Mouse (Mus musculus): ENCODE data around the gene Elmsan1. TPM values are rescaled to one million over a fixed set of nuclear protein-coding genes. Genes with fewer than 3 reads are reported as not detected.
A peak's percentile ranks its signal among the peaks of the same experiment; 100 is the strongest.

Gene Elmsan1
- total RNA-seq, 2 experiments from 2014 or later, result 19.2 to 24.9 TPM

DNA sequence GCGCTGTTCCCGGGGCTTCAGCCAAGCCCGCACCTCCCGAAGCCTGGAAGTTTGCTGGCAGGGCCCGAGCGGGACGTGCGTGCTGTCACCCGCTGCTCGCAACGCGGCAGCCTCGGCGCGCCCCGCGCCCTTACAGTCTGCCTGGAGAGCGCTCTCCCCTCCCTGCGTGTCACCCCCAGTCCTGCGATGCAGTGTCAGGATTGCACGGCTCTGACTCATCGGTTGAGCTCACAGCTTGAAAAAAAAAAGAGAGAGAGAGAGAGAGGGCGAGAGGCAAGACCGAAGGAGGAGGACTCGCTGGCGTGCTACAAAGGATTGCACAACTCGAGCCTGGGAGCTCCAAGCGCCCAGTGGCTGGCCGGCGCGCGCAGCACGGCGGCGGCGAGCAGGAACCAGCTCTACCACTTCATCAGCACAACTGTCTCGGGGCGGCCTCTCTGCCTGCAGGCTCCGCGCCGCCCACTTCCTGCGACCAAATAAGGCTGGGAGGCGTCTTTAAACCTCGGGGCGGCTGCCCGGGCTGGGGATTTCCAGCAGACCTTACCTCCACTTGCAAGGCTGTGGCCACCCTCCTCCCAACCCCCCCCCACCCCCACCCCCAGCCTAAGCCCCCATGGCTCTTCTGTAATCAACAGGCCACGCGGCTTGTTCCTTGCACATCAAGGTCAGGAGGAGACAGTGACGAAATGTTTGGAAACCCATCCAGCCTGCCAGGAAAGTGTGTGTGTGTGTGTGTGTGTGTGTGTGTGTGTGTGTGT lies 24.9 kb downstream of the Elmsan1 start:
- DNase-seq, result peak; percentile 94

DNA sequence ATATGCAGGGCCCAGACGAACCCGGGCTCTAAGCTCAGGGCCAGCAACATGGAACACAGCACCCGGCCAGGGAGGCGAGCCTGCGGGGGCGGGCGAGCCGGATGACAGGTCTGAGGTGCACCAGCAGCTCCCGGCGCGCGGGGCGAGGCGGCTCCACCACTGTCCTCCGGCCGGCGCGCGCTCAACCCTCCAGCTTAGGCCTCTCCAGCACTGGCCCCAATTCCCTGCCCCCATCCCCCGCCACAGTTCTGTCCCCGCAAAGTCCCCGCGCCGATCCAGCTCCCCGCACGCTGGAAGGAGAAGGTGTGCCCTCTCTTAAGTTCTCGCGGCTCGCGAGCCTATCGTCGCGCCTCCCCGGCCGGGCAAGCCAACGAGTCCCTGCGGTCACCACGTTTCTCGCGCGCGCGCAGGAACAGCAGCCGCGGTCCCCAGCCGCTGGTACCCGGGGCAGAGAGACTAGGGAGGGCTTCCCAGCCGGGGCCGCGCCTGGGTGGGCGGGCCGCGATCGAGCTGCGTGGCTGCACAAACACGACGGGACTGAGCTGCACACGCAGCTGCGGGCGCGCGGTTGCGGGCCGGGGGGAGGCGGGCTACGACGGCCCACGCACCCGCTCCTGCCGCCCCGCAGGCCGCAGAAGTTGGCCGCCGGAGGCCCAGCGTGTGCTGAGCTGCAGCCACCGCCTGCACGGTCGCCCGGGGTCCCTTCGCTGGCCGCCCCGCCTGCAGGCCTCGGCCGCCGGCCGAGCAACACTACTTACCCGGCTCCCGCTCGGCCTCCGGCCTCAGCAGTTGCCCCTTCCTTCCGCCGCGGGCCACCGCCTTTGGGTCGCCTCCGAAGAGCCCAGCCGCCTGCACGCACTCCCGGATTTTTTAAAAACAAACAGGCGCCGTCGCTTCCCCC lies 25.7 kb downstream of the Elmsan1 start:
- peak; percentile 82 for DNase-seq

DNA sequence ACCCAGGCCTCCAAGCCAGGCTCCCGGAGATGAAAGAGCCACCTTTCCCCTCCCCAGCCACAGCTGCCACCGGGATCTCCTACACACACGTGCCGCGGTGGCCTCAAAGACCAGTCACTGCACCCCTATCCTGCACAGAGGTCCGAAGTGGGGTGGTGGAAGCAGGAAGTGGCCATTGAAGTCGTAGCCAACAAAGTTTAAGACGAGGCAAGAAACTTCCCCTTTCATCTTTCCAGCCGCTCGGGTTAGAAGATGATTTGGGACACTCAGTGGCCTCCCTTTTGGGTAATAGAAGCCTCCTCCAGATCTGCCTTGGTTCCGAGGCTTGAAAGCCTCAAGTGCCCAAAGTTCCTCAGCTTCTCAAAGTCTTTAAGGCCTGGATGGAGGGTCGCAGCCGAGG lies 26.4 kb downstream of the Elmsan1 start:
- no peak for DNase-seq

DNA sequence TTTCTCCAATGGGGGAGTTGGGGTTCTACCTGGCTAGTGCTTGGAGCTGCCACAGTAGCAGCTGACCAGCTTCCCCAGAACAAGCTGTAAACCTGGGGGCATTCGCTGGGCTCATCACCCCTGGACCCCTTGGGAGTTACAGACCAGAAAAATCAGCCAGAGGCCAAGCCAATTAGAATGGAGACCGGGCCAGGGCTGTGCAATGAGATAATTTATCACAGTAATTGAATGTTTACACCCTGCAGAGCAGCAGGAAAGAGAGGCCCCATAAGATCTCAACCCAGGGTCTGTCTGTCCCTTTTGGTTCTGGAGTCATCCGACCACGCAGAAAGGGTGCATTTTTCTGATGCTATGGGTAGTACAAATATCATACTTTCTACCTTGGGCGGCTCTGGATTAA lies 26.9 kb downstream of the Elmsan1 start:
- DNase-seq, result no peak

DNA sequence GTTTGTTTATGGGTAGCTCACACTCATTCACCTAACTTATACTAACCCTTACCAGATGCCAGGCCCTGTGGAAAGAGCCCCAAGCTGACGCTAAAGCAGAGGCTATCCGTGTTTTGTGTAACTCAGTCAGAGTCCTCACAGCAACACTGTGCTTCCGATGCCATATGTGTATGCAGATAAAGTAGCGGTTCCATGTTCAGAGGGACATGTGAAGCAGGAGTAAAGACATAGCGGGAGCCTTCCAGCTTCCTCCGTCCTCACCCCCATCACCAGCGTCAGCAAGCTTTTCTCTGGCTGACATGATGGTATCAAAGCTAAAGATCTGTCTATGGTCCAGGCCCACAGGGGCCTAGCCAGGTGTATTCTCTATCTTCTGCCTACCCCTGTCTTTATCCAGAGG lies 27.5 kb downstream of the Elmsan1 start:
- DNase-seq, result no peak

DNA sequence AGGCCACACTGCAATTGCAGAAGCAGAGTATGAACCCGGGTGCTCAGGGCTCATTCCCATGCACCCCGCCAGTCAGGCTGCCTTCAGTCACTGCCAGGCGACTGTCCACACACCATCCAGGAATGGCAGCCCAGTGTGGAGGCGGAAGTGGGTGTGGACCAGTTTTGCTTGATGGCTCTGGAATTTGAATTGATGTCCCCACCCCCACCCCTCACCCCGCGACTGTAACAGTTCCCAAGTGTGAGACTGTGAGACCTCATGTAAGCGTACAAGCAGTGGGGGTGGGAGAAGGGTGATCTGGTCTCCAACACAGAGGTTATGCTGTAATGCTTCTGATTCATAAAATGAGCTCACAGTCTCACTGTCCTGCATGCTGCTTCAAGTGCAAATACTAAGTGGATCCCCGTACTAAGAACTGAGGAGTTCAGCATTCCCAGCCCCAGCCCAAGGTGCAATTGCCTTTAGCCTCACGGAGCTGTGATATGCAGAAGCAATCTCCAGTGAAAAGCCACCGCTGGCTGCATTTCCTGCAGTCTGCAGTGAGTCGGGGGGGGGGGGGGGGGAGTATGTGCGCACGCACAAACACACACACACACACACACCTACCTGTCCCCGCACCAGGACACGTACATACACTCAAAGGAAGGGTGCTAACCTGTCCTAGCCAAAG lies 28.4 kb downstream of the Elmsan1 start:
- DNase-seq, result no peak

DNA sequence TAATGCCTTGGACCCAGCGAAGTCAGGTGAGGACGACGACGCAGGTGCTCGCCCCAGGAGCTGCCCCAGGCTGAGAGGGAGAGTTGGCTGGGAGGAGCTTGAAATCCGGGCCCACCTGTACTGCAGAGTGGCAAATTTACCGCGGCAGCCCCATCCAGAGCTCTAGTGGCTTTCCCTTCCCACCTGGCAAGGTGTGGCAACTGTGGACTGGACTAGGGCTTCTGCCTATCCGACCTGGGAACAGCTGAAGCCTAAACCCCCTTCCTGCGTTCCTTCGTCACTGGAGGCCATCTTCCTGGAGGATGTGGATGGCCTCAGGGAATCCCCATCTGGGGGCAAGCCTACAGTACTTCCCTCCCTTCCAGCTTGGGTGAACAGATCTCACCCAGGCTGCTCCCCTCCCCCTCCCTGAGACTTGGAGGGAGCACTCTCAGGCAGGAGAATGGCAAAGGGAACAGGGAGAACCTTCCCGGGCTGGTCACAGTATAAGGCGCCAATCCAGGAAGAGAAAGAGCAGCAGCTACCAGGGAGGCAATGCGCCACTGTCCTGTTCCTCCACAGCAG lies 29.7 kb downstream of the Elmsan1 start:
- DNase-seq, result no peak

DNA sequence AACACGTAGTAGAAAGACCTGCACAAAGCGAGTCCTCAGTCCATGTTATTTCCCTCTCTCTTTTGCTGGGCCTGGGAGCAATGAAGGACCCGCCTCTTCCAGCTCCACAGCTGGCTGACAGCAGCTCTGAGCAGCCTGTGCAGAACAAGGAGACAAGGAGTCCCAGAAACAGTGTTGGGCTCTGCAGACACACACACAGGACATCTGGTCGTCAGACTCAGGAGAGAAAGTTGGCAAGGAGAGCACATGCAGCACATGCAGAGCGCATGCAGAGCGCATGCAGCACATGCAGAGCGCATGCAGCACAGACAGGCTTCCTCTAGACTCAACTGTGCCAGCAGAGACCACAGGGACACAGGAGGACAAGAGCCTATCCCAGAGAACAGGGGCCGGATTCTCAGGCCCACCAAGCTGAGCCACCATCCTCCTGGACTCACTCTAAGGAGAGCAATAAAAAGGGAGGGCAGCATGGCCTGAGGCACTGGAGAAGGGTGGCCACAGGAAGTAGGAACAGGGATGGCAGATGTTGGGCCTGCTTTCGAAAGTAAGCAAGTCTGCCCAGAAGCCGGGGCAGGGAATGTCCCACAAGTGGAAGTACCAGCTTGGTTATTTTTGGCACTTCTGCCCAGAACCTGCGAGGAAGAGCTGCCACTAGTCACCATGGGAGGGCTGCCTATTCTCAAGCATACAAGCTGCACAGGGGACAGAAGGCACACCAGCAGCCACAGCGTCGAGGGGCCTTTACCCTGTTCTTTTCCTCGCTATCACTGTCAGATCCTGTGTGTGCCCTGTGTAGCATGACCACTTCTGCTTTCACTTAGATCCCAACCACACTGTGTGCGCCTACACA lies 30.7 kb downstream of the Elmsan1 start:
- no peak for DNase-seq

DNA sequence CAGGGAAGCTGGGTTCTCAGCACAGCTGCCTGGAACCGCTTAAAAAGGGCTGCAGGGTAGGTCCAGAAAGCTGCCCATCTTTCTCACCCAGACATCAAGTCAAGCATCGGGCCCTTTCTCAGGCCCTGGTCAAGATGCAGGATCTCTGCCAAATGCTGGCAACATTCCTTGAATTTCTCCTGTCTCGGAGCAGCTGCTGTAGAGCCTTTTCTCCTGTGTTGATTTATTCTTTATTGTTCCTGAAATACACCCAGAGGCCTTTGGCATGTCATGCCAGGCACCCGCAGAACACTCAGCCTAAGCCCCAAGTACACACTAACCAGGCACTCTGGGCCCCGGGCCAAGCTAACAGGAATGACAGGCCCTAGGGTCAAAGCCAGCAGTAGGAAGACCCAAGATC lies 31.7 kb downstream of the Elmsan1 start:
- DNase-seq, result peak; percentile 68

DNA sequence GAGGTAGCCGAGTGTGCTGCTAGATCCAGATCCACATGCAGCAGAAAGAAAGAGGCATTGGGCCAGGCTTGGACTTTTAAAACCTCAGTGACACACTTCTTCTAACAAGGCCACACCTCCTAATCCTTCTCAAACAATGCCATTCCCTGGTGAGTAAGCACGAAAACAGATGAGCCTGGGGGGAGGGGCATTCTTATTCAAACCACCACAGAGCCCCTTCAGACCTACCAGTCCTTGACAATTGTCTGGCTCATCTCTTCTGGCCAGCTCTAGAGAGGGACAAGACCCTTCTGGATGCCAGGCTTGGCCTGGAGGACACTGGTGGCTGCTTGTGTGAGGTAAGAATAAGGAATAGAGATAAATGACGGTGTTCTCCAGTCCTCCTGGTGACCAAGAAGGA lies 32.1 kb downstream of the Elmsan1 start:
- DNase-seq, result no peak

DNA sequence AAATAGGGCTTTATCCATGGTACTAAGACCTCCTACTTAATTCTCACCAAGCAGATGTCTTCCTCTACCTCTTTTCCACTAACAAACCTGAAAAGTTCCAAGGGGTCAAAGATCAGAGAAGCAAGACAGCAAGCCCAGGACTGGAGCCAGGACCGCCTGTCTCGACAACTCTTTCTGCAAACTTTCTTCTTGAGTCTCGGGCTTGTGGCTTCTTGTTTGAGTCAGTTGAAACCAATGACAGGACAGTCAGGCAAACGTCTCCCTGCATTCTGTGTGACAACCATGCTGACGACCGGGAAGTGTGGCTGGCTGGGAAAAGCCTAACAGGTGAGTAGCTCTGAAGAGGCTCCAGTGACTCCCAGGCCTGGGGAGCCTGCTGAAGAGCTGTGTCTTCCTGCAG lies 33.1 kb downstream of the Elmsan1 start:
- DNase-seq, result no peak

DNA sequence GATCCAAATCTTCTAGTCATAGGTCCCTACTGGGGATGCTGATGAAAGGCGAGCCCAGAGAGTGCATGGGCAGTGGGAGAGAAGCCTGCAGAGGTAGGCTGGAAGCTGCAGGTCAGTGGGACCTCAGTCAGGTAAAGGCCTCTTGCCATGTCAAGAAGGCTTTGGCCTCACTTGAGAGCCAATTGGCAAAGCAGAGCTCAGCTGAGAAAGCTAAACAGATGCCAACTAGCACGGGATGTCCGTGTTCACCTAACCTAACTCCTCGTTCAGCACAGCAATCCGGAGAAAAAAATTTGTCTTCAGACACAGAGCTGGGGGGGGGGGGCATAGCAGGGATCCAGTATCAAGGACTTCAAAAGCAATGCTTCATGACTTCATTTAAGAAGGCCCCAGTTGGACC lies 33.7 kb downstream of the Elmsan1 start:
- no peak for DNase-seq

DNA sequence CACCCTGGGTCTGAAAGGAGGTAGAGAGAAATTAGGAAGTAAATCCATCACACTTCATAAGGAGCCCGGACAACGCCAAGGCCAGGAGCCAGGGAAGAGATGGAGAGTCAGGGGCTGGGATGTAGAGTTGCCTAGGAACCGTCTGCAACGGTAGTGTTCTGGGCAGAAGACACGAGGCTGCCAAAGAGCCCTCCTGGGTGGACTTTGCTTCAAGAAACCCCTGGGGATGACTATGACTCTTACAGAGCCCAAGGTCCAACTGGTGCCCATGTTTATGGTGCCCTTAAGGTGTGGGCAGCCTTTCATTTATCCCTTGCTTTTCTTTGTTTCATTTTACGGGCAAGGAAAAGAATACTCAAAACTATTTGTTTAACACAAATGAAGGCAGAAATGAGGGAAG lies 36.7 kb downstream of the Elmsan1 start:
- no peak for DNase-seq

DNA sequence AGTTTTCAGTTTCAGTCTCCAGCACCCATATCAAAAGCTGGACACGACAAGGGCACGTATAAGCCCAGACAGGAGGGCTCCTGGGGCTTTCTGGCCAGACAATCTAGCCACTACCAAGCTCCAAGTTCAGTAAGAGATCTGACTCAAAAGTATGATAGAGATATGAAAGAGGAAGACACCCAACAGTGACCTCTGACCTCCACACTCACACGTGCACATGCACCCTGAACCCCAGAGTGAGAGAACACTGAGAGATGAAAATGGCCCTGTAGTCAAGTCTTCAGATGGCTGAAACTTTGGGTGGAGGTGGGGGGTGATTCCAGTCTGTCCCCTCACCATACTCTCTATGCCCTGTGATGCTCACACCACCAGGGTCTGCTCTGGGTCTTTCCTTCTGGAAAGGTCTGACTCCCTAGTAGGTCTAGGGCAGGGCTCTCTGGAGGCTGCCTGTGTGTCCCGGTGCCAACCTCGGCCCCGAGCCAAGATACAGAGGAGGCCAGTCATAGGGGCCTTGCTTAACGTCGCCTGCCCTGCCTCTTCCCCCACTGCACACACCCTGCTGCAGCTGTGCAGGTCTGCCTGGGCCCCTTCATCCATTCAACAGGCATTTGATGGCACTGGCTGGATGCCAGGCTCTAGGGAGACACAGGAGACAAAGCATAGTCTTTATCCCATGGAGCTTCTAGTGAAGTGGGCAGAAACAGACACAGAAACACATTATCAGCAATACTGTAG lies 37.8 kb downstream of the Elmsan1 start:
- peak; percentile 93 for DNase-seq

DNA sequence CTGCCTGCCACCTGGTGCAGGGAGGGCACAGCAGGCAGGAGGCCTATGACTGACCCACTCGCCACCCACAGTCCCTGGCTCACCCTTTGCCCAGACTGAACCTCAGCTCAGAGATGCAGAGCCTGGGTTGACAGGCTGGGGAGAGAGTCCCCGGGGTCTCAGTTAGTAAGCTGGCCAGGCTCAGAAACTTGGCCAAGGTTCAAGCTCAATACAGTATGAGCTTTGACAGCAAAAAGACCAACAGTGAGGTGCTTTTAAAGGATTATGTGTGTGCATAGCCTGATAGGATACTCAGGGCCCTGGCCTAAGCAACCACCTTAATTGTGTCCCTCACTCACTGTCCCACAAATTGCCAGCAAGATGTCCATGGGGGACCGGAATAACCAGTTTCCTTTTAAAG lies 38.6 kb downstream of the Elmsan1 start:
- DNase-seq, result no peak

DNA sequence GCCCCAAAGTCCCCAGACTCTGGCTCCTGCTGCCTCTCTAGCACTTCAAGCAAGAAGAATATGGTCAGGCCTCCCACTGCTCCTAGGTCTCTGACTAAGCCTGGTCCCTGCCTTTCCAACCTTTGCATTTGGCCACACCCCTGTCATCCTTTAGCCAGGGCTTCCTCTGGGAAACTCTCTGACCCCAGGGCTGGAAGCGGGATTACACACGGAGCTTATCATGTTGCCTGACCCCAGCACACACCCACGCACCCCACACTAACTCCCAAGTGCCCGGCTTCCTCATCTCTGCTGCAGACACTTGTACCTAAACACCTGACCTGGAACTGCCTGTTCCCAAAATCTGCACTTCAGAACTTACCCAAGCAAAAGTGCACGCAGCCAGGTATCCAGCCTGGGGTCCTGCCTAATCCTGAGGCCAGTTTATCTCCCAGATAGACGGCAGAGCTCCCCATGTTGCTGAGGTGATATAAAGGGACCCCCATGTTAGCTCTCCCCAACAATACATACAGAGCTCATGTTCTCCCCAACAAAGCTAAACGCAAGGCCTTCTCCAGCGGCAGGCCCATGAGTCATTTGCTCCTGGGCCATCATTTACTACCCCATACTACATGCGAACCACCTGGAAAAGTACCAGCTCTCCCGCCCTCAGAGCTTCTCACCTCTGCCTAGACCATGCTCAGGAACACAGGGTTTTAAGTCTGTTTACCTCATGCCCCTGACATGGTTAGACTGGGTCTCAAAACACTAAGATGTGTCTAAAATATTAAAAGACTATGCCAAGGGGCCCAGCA lies 39.8 kb downstream of the Elmsan1 start:
- no peak for DNase-seq

DNA sequence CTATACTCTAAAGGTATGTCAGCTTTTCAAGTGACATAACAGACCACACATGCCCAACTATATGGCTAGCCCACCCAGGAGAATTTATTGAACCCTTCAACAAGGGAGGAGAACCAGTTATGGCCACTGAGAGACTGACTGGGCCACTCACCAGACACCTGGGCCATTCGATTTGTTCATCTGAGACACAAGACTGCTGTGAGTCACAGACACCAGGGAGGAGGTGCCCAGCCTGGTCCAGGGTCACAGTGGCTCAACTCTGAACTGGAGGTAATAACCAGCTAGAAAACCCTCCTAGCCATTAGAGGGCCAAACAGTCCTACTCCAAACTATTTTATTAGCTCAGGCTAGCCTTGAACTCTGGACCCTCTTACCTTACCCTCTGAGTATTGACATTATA lies 40.6 kb downstream of the Elmsan1 start:
- DNase-seq, result no peak

DNA sequence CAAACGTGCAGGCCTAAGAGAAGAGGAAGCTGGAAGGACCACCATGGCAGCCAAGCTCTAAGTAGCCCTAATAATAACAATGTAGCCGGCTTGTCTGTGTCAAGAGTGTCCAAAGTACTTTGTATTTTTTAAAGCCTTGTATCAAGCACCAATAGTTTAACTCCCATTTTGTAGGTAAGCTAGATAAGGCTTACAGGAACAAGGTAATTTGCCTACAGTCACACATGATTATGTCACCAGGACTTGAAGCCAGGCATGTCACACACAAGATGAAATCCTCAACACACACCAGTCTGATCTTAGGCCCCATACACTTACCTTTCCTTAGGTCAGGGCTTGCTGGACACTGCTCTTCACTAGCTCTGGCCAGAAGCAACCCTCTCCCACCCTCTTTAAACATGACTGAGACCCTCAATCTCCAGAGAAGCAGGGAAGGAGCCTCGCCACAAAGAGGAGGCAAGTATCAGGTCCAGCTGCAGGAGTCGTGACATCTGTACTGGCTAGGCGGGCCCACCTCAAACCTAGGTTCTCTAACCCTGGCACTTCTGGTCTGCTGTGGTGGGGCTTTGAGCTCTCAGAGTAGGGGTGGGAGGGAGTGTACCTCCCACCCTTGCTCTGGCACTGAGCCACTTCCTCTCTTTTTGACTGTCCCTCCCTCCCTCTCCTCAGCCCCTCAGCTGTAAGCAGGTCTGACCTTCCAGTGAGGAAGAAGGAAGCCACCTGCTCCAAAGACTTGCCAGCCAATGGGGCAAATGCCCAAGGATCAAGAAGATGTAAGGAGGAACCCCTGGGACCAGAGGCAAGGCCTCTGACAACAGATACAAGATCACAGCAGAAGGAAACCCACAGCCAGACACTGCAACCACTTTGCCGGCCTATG lies 41.6 kb downstream of the Elmsan1 start:
- DNase-seq, result no peak

DNA sequence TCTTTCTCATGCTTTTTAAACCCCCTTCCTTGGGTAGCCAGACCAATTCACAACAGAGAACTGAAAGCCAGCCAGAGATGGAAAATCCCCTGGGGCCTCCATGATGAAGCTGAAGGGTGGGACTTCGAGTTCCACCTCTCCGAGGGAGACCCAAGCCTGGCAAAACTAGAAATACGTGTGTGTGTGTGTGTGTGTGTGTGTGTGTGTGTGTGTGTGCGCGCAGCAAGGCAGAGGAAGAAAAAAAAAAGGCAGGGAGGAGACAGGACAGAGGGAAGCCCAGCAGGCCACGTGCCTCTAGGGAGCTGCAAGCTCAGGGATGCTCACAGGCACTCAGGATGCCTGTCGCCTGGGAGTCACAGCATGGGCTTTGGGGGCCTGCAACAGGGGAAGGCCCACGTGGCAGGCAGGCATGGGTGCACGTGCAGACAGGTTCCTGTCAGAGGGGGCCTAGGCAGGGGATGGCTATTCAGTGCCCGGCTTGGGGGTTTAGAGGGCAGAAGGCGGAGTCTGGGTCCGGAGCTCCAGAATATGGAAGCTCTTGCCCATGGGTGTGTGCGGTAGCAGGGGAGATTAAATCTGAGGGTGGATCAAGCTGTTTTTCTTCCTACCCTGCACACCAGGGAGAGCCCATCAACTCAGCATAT lies 42.4 kb downstream of the Elmsan1 start:
- DNase-seq, result peak; percentile 65
